In the genomic region with DNA sequence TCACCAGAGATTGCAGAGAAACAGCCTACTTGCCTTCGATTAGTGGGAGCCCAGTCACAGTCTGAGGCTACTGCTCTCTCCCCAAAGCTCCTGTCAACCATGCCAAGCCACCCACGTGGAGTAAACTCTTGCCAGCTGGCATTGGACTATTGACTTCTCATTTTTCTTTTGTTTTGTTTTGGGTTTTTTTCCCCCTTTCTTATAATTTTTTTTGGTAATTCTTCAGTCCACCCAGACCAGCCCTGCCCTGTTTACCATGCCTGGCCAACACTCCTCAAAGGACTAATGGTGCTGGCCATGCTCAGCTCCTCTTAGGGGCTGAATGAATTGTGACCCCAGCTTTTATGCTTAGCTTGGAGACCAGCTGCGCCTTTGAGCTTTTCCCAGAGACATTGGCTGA, we compare ENCODE assay signal across 9 mouse cellular contexts. TPM values are rescaled to one million over a fixed set of nuclear protein-coding genes. Genes with fewer than 3 reads are reported as not detected.
A peak's percentile ranks its signal among the peaks of the same experiment; 100 is the strongest.
DNase-seq lines count a peak whose midpoint lies in the region; ATAC-seq lines count a peak whose summit lies in the region.
"Had no signal": no experiment of that assay in that cellular context is flagged by ENCODE, and none has a peak within 500 bp of the region (broad histone marks: within the 10 kb centered on the region; RNA-seq: fewer than 3 reads in every experiment).

No protein-coding gene starts in this region.

- peaks cover 32% of the 10 kb centered on the region for H3K4me1 ChIP-seq in hindbrain, embryonic 13.5 days (replicated peaks)
- H3K4me1 ChIP-seq in neural tube, embryonic 14.5 days (ENCODE audit: control insufficient read depth, insufficient read depth, low read length), result no peaks in the 10 kb centered on the region; the same call in 1 of the 2 replicates

- peak; percentile 71 for ATAC-seq in hindbrain, embryonic 13.5 days (ENCODE audit: low FRiP score)
- ATAC-seq in neural tube, embryonic 14.5 days (ENCODE audit: low read depth), result peak; percentile 76

- H3K4me3 ChIP-seq in hindbrain, embryonic 13.5 days, result no peak overlapping the region
- H3K4me3 ChIP-seq in neural tube, embryonic 14.5 days (ENCODE audit: low read depth, low read length), result no peak overlapping the region

- peak; percentile 57 for DNase-seq in layer of hippocampus, adult 11-12 months (ENCODE audit: low spot score)
- DNase-seq in layer of hippocampus, adult 9-10 months (ENCODE audit: low spot score), result no peak
- DNase-seq in cerebellum, adult 18-20 months, result peak; percentile 74 to 85
- no peak for DNase-seq in kidney, postnatal 25 days
- DNase-seq in retina, postnatal 1 day, result no peak
- no peak for DNase-seq in gastrocnemius, postnatal 25 days
- DNase-seq: kidney, adult 11 months had no signal

- 46% methylated on average over 3 of the region's 3 CpGs for WGBS in hindbrain, embryonic 13.5 days
- WGBS in neural tube, embryonic 14.5 days, result 29% methylated on average over 3 of the region's 3 CpGs

- no peak overlapping the region for H3K9ac ChIP-seq in hindbrain, embryonic 13.5 days
- H3K9ac ChIP-seq in neural tube, embryonic 14.5 days (replicated peaks; ENCODE audit: low read depth, low read length), result no peak overlapping the region

- H3K36me3 ChIP-seq in hindbrain, embryonic 13.5 days, result peaks cover 3% of the 10 kb centered on the region; the same call in 1 of the 2 replicates
- H3K36me3 ChIP-seq in neural tube, embryonic 14.5 days (ENCODE audit: control insufficient read depth, insufficient read depth, low read length), result no peaks in the 10 kb centered on the region

- H3K9me3 ChIP-seq in hindbrain, embryonic 13.5 days, result no peaks in the 10 kb centered on the region
- no peaks in the 10 kb centered on the region for H3K9me3 ChIP-seq in neural tube, embryonic 14.5 days (ENCODE audit: control insufficient read depth, low read length)

- H3K27ac ChIP-seq in hindbrain, embryonic 13.5 days, result peak overlapping the region; percentile 60
- 0 out of 2 replicates have a peak overlapping the region, but pooled peaks have one; percentile 41 for H3K27ac ChIP-seq in neural tube, embryonic 14.5 days (ENCODE audit: low read depth, low read length)

- no peaks in the 10 kb centered on the region for H3K27me3 ChIP-seq in hindbrain, embryonic 13.5 days
- no peaks in the 10 kb centered on the region for H3K27me3 ChIP-seq in neural tube, embryonic 14.5 days (ENCODE audit: control insufficient read depth, insufficient read depth, low read length)

- no peak overlapping the region for H3K4me2 ChIP-seq in hindbrain, embryonic 13.5 days
- H3K4me2 ChIP-seq in neural tube, embryonic 14.5 days (ENCODE audit: low read depth, low read length), result no peak overlapping the region

RNA-seq across cellular contexts. Expression of a gene that starts 27.4 kb away (rescaled TPM):
- polyA plus RNA-seq in hindbrain, embryonic 13.5 days (2015; fragmentation: Nextera tagmentation; extraction: Ambion mirVana), result 94.8 and 97.1 TPM in 2 replicates
- 101 and 131 TPM in 2 replicates for polyA plus RNA-seq in neural tube, embryonic 14.5 days (2014; fragmentation: Nextera tagmentation; extraction: Ambion mirVana)
- total RNA-seq in gastrocnemius, postnatal 25 days (2021), result 1 to 10 TPM; 6.8 to 8.3 TPM

Comparison
In these comparisons a context has a peak if more than half of its experiments do, and no peak if none do; other contexts are left out.
1. DNase-seq: peak in layer of hippocampus, adult 11-12 months (single experiment) and cerebellum, adult 18-20 months (2 of 2); none in layer of hippocampus, adult 9-10 months (single experiment), kidney, postnatal 25 days (0 of 2), retina, postnatal 1 day (single experiment) and gastrocnemius, postnatal 25 days (single experiment).